Mouse (Mus musculus): ENCODE results near the gene Dlk1. TPM values are rescaled to one million over a fixed set of nuclear protein-coding genes. Genes with fewer than 3 reads are reported as not detected.
A peak's percentile ranks its signal among the peaks of the same experiment; 100 is the strongest.

The Dlk1 gene
- polyA plus RNA-seq, 1 experiment from 2014 or later, result 73.4 TPM

DNA sequence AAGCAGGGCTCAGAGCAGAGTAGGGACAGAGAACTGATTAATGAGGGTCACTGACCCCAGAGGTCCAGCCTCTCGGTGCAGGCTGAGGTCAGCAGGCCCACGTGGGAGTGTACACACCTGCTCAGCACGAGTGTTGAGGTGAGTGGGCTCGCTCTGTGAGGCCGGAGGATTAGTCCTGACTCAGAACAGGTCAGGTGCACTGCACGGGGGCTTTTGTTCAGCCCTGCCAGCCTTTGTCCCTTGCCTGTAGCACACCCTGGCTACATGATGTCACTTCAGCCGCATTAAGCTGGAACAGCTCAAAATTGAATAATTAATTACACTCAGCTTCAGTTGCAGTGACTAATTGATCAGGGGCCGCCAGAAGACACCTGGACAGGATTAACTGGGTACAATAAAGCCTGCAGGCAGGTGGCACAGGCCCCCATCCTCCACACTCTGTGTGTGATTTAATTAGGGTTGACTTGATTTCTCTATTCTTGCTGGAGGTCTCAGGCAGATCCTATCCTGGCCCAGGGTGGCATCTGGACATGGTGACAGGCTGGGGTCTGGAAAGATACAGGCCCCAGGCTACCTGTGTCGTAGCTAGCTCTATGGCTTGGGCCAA is 57.0 kb downstream of the Dlk1 start:
- Histone ChIP-seq H3K27ac (peak overlapping the region; percentile 12; the same call in 1 of the 2 replicates), H3K9ac (0 out of 2 replicates have a peak overlapping the region, but pooled peaks have one; percentile 28), H3K36me3 (replicated peaks; ENCODE audit: control insufficient read depth, insufficient read depth) (no peaks in the 10 kb centered on the region), H3K27me3 (ENCODE audit: control insufficient read depth, insufficient read depth, low read length) (no peaks in the 10 kb centered on the region), H3K4me3 (replicated peaks; ENCODE audit: low read length) (no peak overlapping the region), H3K9me3 (ENCODE audit: control insufficient read depth, low read length) (no peaks in the 10 kb centered on the region), H3K4me1 (replicated peaks; ENCODE audit: control insufficient read depth, insufficient read depth, low read length) (peaks cover 21% of the 10 kb centered on the region), H3K4me2 (replicated peaks) (no peak overlapping the region)
- WGBS, result 26% methylated on average over 9 of the region's 9 CpGs
- DNase-seq (ENCODE audit: low spot score) (no peak), ATAC-seq (ENCODE audit: low FRiP score) (peak; percentile 46; the same call in 1 of the 2 replicates)

DNA sequence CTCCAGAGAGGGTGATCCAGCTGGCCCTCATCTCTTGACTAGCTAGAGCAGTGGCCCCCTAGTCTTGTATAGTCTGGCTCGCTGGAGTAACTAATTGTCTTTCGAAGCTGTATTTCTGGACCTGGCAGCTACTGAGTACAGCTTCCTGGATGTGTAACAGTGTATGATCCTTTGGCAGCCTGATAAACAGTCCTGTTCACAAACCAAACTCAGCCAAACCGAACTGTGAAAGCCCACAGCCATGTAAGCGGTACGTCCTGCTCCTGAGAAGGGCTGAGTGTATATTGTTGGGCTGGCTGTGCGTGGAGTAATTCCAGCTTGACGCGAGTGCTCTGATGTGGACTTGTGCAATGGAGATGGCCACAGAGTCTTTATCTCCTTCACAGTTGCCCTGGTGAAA is 57.6 kb downstream of the Dlk1 start:
- no peak overlapping the region for H3K4me2 ChIP-seq (replicated peaks)
- H3K4me3 ChIP-seq (replicated peaks; ENCODE audit: low read length), result no peak overlapping the region
- no peak overlapping the region for H3K9ac ChIP-seq
- DNase-seq (ENCODE audit: low spot score), result no peak
- no peak overlapping the region for H3K27ac ChIP-seq
- H3K4me1 ChIP-seq (replicated peaks; ENCODE audit: control insufficient read depth, insufficient read depth, low read length), result peaks cover 21% of the 10 kb centered on the region
- H3K36me3 ChIP-seq (replicated peaks; ENCODE audit: control insufficient read depth, insufficient read depth), result no peaks in the 10 kb centered on the region
- 82% methylated on average over 8 of the region's 8 CpGs for WGBS
- H3K27me3 ChIP-seq (ENCODE audit: control insufficient read depth, insufficient read depth, low read length), result no peaks in the 10 kb centered on the region
- no peaks in the 10 kb centered on the region for H3K9me3 ChIP-seq (ENCODE audit: control insufficient read depth, low read length)
- ATAC-seq (ENCODE audit: low FRiP score), result no peak

- no peak for ATAC-seq (ENCODE audit: low FRiP score)
- no peak for DNase-seq (ENCODE audit: low spot score)
- 85% methylated on average over 8 of the region's 8 CpGs for WGBS
- H3K4me1 ChIP-seq (replicated peaks; ENCODE audit: control insufficient read depth, insufficient read depth, low read length), result peaks cover 21% of the 10 kb centered on the region
- no peak overlapping the region for H3K9ac ChIP-seq
- no peaks in the 10 kb centered on the region for H3K36me3 ChIP-seq (replicated peaks; ENCODE audit: control insufficient read depth, insufficient read depth)
- no peak overlapping the region for H3K4me3 ChIP-seq (replicated peaks; ENCODE audit: low read length)
- H3K27me3 ChIP-seq (ENCODE audit: control insufficient read depth, insufficient read depth, low read length), result no peaks in the 10 kb centered on the region
- H3K4me2 ChIP-seq (replicated peaks), result no peak overlapping the region
- no peak overlapping the region for H3K27ac ChIP-seq
- no peaks in the 10 kb centered on the region for H3K9me3 ChIP-seq (ENCODE audit: control insufficient read depth, low read length)
Observed at GRCm38 (mm10) chr12:109511456-109511855, 58.8 kb downstream of the Dlk1 start.

DNA sequence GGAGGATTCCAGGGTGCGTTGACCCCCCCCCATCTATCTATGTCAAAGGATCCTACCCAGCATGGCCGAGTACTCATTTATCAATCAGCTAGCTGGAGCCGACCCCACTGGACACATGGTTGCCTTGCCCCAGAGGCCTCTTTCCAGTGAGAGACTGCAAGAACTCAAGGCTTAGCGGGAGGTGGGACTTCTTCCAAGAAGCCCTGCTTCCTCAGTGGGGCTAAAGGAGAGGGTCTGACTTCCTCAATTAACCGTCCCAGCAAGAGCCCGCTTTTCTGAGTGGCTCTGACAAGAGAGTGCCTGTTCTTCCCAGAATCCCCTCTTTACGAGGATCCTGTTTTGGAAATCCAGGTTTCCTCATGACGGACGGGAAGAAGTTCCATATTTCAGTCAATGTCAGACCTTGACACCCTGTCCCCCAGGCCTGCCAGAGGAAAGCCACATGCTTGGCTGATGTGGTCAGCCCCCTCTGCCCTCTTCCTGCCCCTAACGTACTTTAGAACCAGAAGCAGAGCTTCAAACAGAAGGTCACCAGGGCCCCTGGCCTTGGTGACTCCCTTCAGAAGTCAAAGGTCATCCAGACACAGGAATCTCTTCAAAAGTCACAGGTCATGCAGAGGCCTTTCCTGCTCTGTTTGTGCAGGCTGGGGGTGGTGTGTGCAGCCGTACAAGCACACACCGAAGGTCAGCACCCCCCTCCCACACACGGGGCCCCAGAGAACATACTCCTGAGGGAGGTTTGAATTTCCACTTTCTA is 59.7 kb downstream of the Dlk1 start:
- WGBS, result 30% methylated on average over 13 of the region's 13 CpGs
- no peak for DNase-seq (ENCODE audit: low spot score)
- Histone ChIP-seq H3K9me3 (ENCODE audit: control insufficient read depth, low read length) (no peaks in the 10 kb centered on the region), H3K4me3 (replicated peaks; ENCODE audit: low read length) (no peak overlapping the region), H3K4me1 (replicated peaks; ENCODE audit: control insufficient read depth, insufficient read depth, low read length) (peaks cover 21% of the 10 kb centered on the region), H3K9ac (no peak overlapping the region), H3K4me2 (replicated peaks) (no peak overlapping the region), H3K36me3 (replicated peaks; ENCODE audit: control insufficient read depth, insufficient read depth) (no peaks in the 10 kb centered on the region), H3K27me3 (ENCODE audit: control insufficient read depth, insufficient read depth, low read length) (no peaks in the 10 kb centered on the region), H3K27ac (no peak overlapping the region)
- no peak for ATAC-seq (ENCODE audit: low FRiP score)

Other genes starting within 250 kb of the Dlk1 start
- gene Rtl1, start 147.5 kb downstream of the Dlk1 start, polyA plus RNA-seq (2014; fragmentation: Nextera tagmentation; extraction: Ambion mirVana), result 1.4 and 1.8 TPM in 2 replicates